Mouse (Mus musculus) lung, adult 10 weeks (tissue): ENCODE measurements around the gene Ereg. TPM values are rescaled to one million over a fixed set of nuclear protein-coding genes. Genes with fewer than 3 reads are reported as not detected.

Experiments used
- polyA plus RNA-seq: library from polyadenylated mRNA; stranded (reverse); fragments of 350-450 nt; fragmentation: Illumina TruSeq; extraction: RNeasy Lipid Tissue Mini Kit (QIAGEN cat#74804); gene quantifications from one replicate; pipeline ENCODE4 v1.2.3, GENCODE M21; 2014; ENCODE audit warnings: low read depth, low replicate concordance; ENCODE audit not compliant: insufficient read depth

Ereg gene
- polyA plus RNA-seq, result 0.07 TPM

GRCm38 (mm10) chr5:91074450-91074950, at the start of gene Ereg:
Ereg (plus strand) TSS chr5:91074622.

DNA sequence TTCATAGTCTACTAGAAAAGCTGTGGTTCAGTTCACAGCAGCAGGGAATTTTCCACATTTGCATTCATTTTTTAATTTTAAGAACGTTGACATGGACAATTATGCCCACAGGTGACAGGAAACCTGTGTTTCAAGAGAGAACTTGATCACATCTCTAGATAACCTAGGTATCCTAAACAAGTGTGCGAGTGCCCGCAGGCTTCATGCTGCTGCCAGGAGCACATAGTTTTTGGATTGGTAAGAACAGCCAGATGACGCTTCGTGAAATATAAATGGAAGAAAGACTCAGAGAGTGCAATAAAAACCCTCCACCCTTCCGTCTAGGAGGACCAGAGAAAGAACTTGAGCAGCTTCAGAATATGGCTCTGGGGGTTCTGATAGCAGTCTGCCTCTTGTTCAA, 47.3 kb upstream of the Ereg start, which contains the start of gene Epgn:
Epgn (plus strand) TSS at position 301 of the 400 bp plus-strand sequence.

GRCm38 (mm10) chr5:91139446-91139873, 65.0 kb downstream of the Ereg start, which contains the start of gene Areg:
Areg (plus strand) TSS chr5:91139599.

Other genes starting within 250 kb of the Ereg start
- 1.4 TPM for gene Cxcl1, start 183.4 kb upstream of the Ereg start, polyA plus RNA-seq
- gene Cxcl2, start 170.8 kb upstream of the Ereg start, polyA plus RNA-seq, result 0.90 TPM
- 11.4 TPM for gene Mthfd2l, start 143.5 kb upstream of the Ereg start, polyA plus RNA-seq
- gene Epgn, start 47.2 kb upstream of the Ereg start, polyA plus RNA-seq, result not detected
- 4.7 TPM for gene Areg, start 65.0 kb downstream of the Ereg start, polyA plus RNA-seq